Comparison of ENCODE assay signal across 8 mouse cellular contexts in genomic region chr3:146343649-146344401, GRCm38 (mm10).
A peak's percentile ranks its signal among the peaks of the same experiment; 100 is the strongest.
DNase-seq lines count a peak whose midpoint lies in the region; ATAC-seq and TF ChIP-seq lines count a peak whose summit lies in the region.

No protein-coding gene starts in this region.

- H3K4me1 ChIP-seq in forebrain, postnatal 0 days (ENCODE audit: insufficient read depth) = peaks cover 5% of the 10 kb centered on the region; the same call in 1 of the 2 replicates
- peaks cover 3% of the 10 kb centered on the region; the same call in 1 of the 2 replicates for H3K4me1 ChIP-seq in kidney, embryonic 16.5 days (ENCODE audit: insufficient read depth, low read length)
- peaks cover 19% of the 10 kb centered on the region for H3K4me1 ChIP-seq in liver, embryonic 13.5 days (replicated peaks)

- peak; percentile 78 for TF ChIP-seq CTCF in forebrain, postnatal 0 days (IDR thresholded peaks at IDR 0.05; ENCODE audit: low read depth)

- no peak overlapping the region for H3K9ac ChIP-seq in forebrain, postnatal 0 days
- H3K9ac ChIP-seq in kidney, embryonic 16.5 days (replicated peaks; ENCODE audit: low read length) = no peak overlapping the region
- H3K9ac ChIP-seq in liver, embryonic 13.5 days = no peak overlapping the region

- no peaks in the 10 kb centered on the region for H3K36me3 ChIP-seq in forebrain, postnatal 0 days (ENCODE audit: insufficient read depth)
- H3K36me3 ChIP-seq in kidney, embryonic 16.5 days (ENCODE audit: insufficient read depth, low read length) = no peaks in the 10 kb centered on the region
- no peaks in the 10 kb centered on the region for H3K36me3 ChIP-seq in liver, embryonic 13.5 days

- H3K27ac ChIP-seq in forebrain, postnatal 0 days (ENCODE audit: low read depth, low read length) = peak overlapping the region; percentile 86
- H3K27ac ChIP-seq in kidney, embryonic 16.5 days (ENCODE audit: low read length) = no peak overlapping the region
- H3K27ac ChIP-seq in liver, embryonic 13.5 days = no peak overlapping the region

- no peak overlapping the region for H3K4me3 ChIP-seq in forebrain, postnatal 0 days (ENCODE audit: low read depth, low read length)
- H3K4me3 ChIP-seq in kidney, embryonic 16.5 days (ENCODE audit: low read length) = no peak overlapping the region
- no peak overlapping the region for H3K4me3 ChIP-seq in liver, embryonic 13.5 days (replicated peaks)

- H3K9me3 ChIP-seq in forebrain, postnatal 0 days (ENCODE audit: low read length) = no peaks in the 10 kb centered on the region
- no peaks in the 10 kb centered on the region for H3K9me3 ChIP-seq in kidney, embryonic 16.5 days (ENCODE audit: low read length)
- H3K9me3 ChIP-seq in liver, embryonic 13.5 days (replicated peaks) = no peaks in the 10 kb centered on the region

- peak; percentile 46 to 84 for DNase-seq in adrenal gland, adult (ENCODE audit: inconsistent age in 2 of 2, low spot score in 1 of 2)
- DNase-seq in adrenal gland, postnatal 4 days (ENCODE audit: low spot score in 2 of 2) = no peak
- DNase-seq in ES-CJ7 (ENCODE audit: low read depth, low spot score) = peak; percentile 67
- peak; percentile 27 for DNase-seq in cerebellum, adult 11 months
- DNase-seq in forebrain, postnatal 0 days = peak; percentile 78
- peak; percentile 35 for DNase-seq in liver, embryonic 13.5 days
- DNase-seq in retina, postnatal 1 day = peak; percentile 76

- ATAC-seq in forebrain, postnatal 0 days = peak; percentile 38
- ATAC-seq in kidney, embryonic 16.5 days (ENCODE audit: low FRiP score, low TSS enrichment) = peak; percentile 63; the same call in 1 of the 2 replicates
- ATAC-seq in liver, embryonic 13.5 days (ENCODE audit: low read depth) = 0 out of 2 replicates have a peak, but pooled peaks have one; percentile 38

- H3K4me2 ChIP-seq in forebrain, postnatal 0 days (ENCODE audit: low read depth) = no peak overlapping the region
- no peak overlapping the region for H3K4me2 ChIP-seq in kidney, embryonic 16.5 days (replicated peaks; ENCODE audit: low read depth, low read length)
- H3K4me2 ChIP-seq in liver, embryonic 13.5 days = no peak overlapping the region

- WGBS in forebrain, postnatal 0 days = 52% methylated on average over 9 of the region's 9 CpGs
- 58% methylated on average over 9 of the region's 9 CpGs for WGBS in kidney, embryonic 16.5 days
- 52% methylated on average over 9 of the region's 9 CpGs for WGBS in liver, embryonic 13.5 days (ENCODE audit: insufficient replicate concordance)

- no peaks in the 10 kb centered on the region for H3K27me3 ChIP-seq in forebrain, postnatal 0 days (ENCODE audit: insufficient read depth, low read length)
- H3K27me3 ChIP-seq in kidney, embryonic 16.5 days (ENCODE audit: insufficient read depth, low read length) = peaks cover 3% of the 10 kb centered on the region; the same call in 1 of the 2 replicates
- H3K27me3 ChIP-seq in liver, embryonic 13.5 days = peaks cover 10% of the 10 kb centered on the region

Comparison
In these comparisons a context has a peak if more than half of its experiments do, and no peak if none do; other contexts are left out.
1. DNase-seq: peak in adrenal gland, adult (2 of 2), ES-CJ7 (single experiment), cerebellum, adult 11 months (single experiment), forebrain, postnatal 0 days (single experiment), liver, embryonic 13.5 days (single experiment) and retina, postnatal 1 day (single experiment); none in adrenal gland, postnatal 4 days (0 of 2).
2. Peak in every context shown above with its lines, with median percentiles within 50 percentile points of each other: ATAC-seq.